Mouse (Mus musculus) hindbrain, embryonic 10.5 days (tissue): ENCODE results near the gene Igfbp7. TPM values are rescaled to one million over a fixed set of nuclear protein-coding genes. Genes with fewer than 3 reads are reported as not detected.

Source experiments
- DNase-seq: peaks from one replicate; pipeline ENCODE4 v3.0.0-alpha.2; 2017; ENCODE audit warnings: low spot score
- H3K27ac ChIP-seq: fragments of 300-500 bp; sonication (generic); 2 replicates; pipeline ENCODE4 v1.5.1; 2016; ENCODE audit warnings: mild to moderate bottlenecking, moderate library complexity
- H3K27me3 ChIP-seq: fragments of 300-500 bp; sonication (generic); 2 replicates; pipeline ENCODE4 v1.6.1; 2016; ENCODE audit warnings: mild to moderate bottlenecking; ENCODE audit not compliant: poor library complexity, insufficient read depth, severe bottlenecking
- H3K36me3 ChIP-seq: fragments of 300-500 bp; sonication (generic); 2 replicates; pipeline ENCODE4 v1.6.1; 2016; ENCODE audit warnings: mild to moderate bottlenecking, moderate library complexity
- H3K4me1 ChIP-seq: fragments of 300-500 bp; sonication (generic); replicated peaks from 2 replicates; pipeline ENCODE4 v1.6.1; 2016; ENCODE audit warnings: mild to moderate bottlenecking
- H3K4me3 ChIP-seq: fragments of 300-500 bp; sonication (generic); 2 replicates; pipeline ENCODE4 v1.5.1; 2016; ENCODE audit warnings: mild to moderate bottlenecking, moderate library complexity
- H3K9me3 ChIP-seq: fragments of 300-500 bp; sonication (generic); 2 replicates; pipeline ENCODE4 v1.6.1; 2016; ENCODE audit warnings: mild to moderate bottlenecking, moderate library complexity
- WGBS: fragments of 180-500 bp; shearing (Covaris S2); methylation state at CpG from one replicate; pipeline ENCODE4 v1.1.7; 2016; 5-methylcytosine and 5-hydroxymethylcytosine counted together
- polyA plus RNA-seq: library from polyadenylated mRNA; unstranded; fragments of >200 nt; fragmentation: Nextera tagmentation; extraction: Ambion mirVana; gene quantifications from 2 replicates; pipeline ENCODE4 v1.2.1, GENCODE M21; 2016

The Igfbp7 gene
- polyA plus RNA-seq, result 8.0 and 25.9 TPM in 2 replicates

- no peaks in the 10 kb centered on the region for H3K36me3 ChIP-seq
- H3K9me3 ChIP-seq, result no peaks in the 10 kb centered on the region
- peak within 1 kb of the TSS; percentile 75 for H3K27ac ChIP-seq
- peak within 1 kb of the TSS; percentile 64 for H3K4me3 ChIP-seq
- WGBS, result 4% methylated on average over 101 of the region's 101 CpGs
- peak; percentile 75 for DNase-seq
- H3K4me1 ChIP-seq, result peaks cover 10% of the 10 kb centered on the region
- peaks cover 43% of the 10 kb centered on the region for H3K27me3 ChIP-seq
These were observed at the start of gene Igfbp7 for GRCm38 (mm10) chr5:77407341-77408298. TSS of gene Igfbp7 (minus strand) at chr5:77408041.

DNA sequence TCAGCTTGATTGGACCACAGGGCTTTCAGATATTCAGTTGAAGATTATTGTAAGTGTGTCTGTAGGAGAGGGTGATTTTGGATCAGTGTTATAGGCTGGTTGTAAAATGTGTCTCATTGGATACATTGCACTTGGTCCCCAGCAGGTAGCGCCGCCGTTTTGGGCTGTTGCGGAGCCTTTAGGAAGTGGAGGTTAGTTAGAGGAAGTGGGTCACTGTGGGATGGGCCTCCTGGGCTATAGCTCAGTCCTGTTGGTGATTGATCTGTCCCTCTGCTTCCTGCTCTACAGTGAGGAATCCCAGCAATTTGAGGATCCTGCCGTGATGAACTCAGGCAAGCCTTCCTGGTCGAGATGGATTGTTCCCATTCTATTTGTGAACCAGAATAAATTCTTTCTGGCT is 44.3 kb upstream of the Igfbp7 start:
- Histone ChIP-seq H3K9me3 (no peaks in the 10 kb centered on the region), H3K4me1 (no peaks in the 10 kb centered on the region), H3K36me3 (no peaks in the 10 kb centered on the region), H3K27me3 (no peaks in the 10 kb centered on the region), H3K27ac (no peak overlapping the region), H3K4me3 (no peak overlapping the region)
- DNase-seq, result no peak
- WGBS, result 85% methylated on average over 6 of the region's 6 CpGs

- Histone ChIP-seq H3K27ac (no peak overlapping the region), H3K4me3 (no peak overlapping the region), H3K4me1 (no peaks in the 10 kb centered on the region), H3K9me3 (peaks cover 2% of the 10 kb centered on the region; the same call in 1 of the 2 replicates), H3K36me3 (no peaks in the 10 kb centered on the region), H3K27me3 (no peaks in the 10 kb centered on the region)
- DNase-seq, result no peak
- 89% methylated on average over 7 of the region's 7 CpGs for WGBS
These were observed 41.7 kb upstream of the Igfbp7 start for GRCm38 (mm10) chr5:77449531-77449930.

DNA sequence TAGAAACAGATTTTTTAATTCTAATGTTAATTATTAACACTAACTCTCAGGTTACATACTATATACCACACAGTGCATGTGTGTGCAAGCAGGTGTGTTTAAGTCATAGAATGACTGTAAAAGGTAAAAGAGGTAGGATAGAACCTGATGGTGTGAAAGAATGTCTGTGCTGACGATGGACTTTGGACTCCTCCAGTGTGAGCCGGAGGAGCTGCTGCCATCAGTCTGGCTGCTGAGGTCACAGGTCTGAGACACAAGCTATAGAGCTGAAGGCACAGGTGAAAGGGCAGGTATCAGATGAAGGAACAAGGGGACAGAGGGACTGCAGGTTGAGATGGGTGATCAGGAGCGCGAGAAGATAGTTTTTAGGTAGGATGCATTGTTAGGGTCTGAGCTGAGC is 37.6 kb upstream of the Igfbp7 start:
- WGBS, result 93% methylated on average over 4 of the region's 4 CpGs

GRCm38 (mm10) chr5:77443889-77444573 is 36.2 kb upstream of the Igfbp7 start:
- H3K4me1 ChIP-seq, result 0 out of 2 replicates have a peak, but pooled peaks cover 2% of the 10 kb centered on the region
- no peak for DNase-seq
- H3K27ac ChIP-seq, result no peak overlapping the region
- no peaks in the 10 kb centered on the region for H3K27me3 ChIP-seq
- peaks cover 2% of the 10 kb centered on the region; the same call in 1 of the 2 replicates for H3K9me3 ChIP-seq
- 89% methylated on average over 8 of the region's 8 CpGs for WGBS
- no peaks in the 10 kb centered on the region for H3K36me3 ChIP-seq
- no peak overlapping the region for H3K4me3 ChIP-seq

More for the DNA sequence above, 37.6 kb upstream of the Igfbp7 start:
- no peak for DNase-seq
- Histone ChIP-seq H3K9me3 (peaks cover 2% of the 10 kb centered on the region; the same call in 1 of the 2 replicates), H3K27ac (no peak overlapping the region), H3K4me3 (no peak overlapping the region), H3K36me3 (no peaks in the 10 kb centered on the region), H3K27me3 (no peaks in the 10 kb centered on the region), H3K4me1 (0 out of 2 replicates have a peak, but pooled peaks cover 2% of the 10 kb centered on the region)

- Histone ChIP-seq H3K4me1 (0 out of 2 replicates have a peak, but pooled peaks cover 2% of the 10 kb centered on the region), H3K4me3 (no peak overlapping the region), H3K9me3 (peaks cover 2% of the 10 kb centered on the region; the same call in 1 of the 2 replicates), H3K36me3 (no peaks in the 10 kb centered on the region), H3K27ac (no peak overlapping the region), H3K27me3 (no peaks in the 10 kb centered on the region)
- WGBS, result 75% methylated on average over 15 of the region's 15 CpGs
- DNase-seq, result no peak
These were observed 35.2 kb upstream of the Igfbp7 start for GRCm38 (mm10) chr5:77442856-77443623.

- WGBS, result 57% methylated on average over 4 of the region's 4 CpGs
These were observed 28.5 kb upstream of the Igfbp7 start for GRCm38 (mm10) chr5:77436308-77436707.

DNA sequence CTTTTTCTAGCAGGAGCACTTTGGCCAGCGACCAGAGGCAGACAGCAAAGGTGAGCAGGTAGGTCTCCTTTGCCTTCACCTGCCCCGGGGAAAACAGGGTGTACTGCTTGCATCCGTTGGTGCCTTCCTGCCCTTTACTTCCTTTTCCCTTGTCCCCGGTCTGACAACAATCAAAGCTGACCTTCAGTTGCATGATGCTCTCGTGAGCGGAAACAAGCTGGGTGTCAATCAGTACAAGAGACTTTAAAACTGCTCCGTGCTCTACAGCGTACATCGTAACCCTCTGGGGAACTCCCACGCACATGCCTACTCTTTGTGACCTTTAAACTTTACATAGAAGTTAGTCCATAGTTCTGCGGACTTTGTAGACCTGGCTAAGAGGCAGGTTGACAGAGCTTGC is 26.2 kb upstream of the Igfbp7 start:
- WGBS, result 73% methylated on average over 11 of the region's 11 CpGs
- Histone ChIP-seq H3K4me1 (0 out of 2 replicates have a peak, but pooled peaks cover 3% of the 10 kb centered on the region), H3K4me3 (no peak overlapping the region), H3K27me3 (no peaks in the 10 kb centered on the region), H3K36me3 (no peaks in the 10 kb centered on the region), H3K27ac (no peak overlapping the region), H3K9me3 (no peaks in the 10 kb centered on the region)
- no peak for DNase-seq

More at GRCm38 (mm10) chr5:77436308-77436707, 28.5 kb upstream of the Igfbp7 start:
- Histone ChIP-seq H3K4me1 (0 out of 2 replicates have a peak, but pooled peaks cover 3% of the 10 kb centered on the region), H3K27me3 (no peaks in the 10 kb centered on the region), H3K4me3 (no peak overlapping the region), H3K27ac (no peak overlapping the region), H3K36me3 (no peaks in the 10 kb centered on the region), H3K9me3 (no peaks in the 10 kb centered on the region)
- DNase-seq, result no peak

GRCm38 (mm10) chr5:77433561-77433960 is 25.7 kb upstream of the Igfbp7 start:
- Histone ChIP-seq H3K36me3 (no peaks in the 10 kb centered on the region), H3K4me1 (0 out of 2 replicates have a peak, but pooled peaks cover 3% of the 10 kb centered on the region), H3K9me3 (no peaks in the 10 kb centered on the region), H3K27ac (no peak overlapping the region), H3K4me3 (no peak overlapping the region), H3K27me3 (no peaks in the 10 kb centered on the region)
- DNase-seq, result no peak
- 75% methylated on average over 9 of the region's 9 CpGs for WGBS

DNA sequence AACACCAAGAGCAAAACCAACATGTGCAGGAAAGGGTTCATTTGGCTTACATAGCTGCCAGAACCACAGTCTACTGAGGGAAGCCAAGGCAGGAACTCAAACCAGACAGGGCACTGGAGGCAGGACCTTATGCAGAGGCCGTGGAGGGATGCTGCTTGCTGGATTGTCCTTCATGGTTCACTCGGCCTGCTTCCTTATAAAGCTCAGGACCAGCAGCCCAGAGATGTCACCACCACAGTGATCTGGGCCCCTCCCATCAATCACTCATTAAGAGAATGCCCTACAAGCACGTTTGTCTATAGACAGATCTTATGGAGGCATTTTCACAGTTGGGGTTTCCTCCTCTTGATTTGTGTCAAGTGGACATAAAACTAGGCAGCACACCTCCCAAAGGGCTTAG is 25.3 kb upstream of the Igfbp7 start:
- no peak for DNase-seq

DNA sequence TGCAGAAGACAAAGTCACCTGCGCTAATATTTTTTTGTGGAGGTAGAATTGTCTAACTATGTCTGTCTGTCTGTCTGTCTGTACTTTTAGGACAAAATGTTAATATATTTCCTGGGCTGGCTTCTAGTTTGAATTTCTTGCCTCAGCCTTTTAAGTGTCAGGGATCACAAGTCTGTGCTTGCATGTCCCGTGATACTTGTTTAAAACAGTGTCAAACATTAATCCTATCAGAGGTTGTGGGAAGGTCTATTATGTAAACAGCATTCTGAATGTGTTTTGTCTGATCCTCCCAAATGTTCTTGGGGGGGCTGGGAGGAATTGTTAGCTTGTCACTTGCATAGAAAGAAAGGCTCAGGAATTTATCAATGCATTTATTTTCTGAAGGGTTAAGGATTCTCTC is 24.6 kb upstream of the Igfbp7 start:
- Histone ChIP-seq H3K9me3 (no peaks in the 10 kb centered on the region), H3K36me3 (no peaks in the 10 kb centered on the region), H3K27ac (no peak overlapping the region), H3K4me3 (no peak overlapping the region), H3K4me1 (0 out of 2 replicates have a peak, but pooled peaks cover 3% of the 10 kb centered on the region), H3K27me3 (no peaks in the 10 kb centered on the region)
- no peak for DNase-seq
- WGBS, result 80% methylated on average over 2 of the region's 2 CpGs

More for the DNA sequence above, 25.3 kb upstream of the Igfbp7 start:
- H3K4me3 ChIP-seq, result no peak overlapping the region
- H3K27ac ChIP-seq, result no peak overlapping the region
- 0 out of 2 replicates have a peak, but pooled peaks cover 3% of the 10 kb centered on the region for H3K4me1 ChIP-seq
- no peaks in the 10 kb centered on the region for H3K36me3 ChIP-seq
- WGBS, result 56% methylated on average over 3 of the region's 3 CpGs
- H3K9me3 ChIP-seq, result no peaks in the 10 kb centered on the region
- H3K27me3 ChIP-seq, result no peaks in the 10 kb centered on the region

DNA sequence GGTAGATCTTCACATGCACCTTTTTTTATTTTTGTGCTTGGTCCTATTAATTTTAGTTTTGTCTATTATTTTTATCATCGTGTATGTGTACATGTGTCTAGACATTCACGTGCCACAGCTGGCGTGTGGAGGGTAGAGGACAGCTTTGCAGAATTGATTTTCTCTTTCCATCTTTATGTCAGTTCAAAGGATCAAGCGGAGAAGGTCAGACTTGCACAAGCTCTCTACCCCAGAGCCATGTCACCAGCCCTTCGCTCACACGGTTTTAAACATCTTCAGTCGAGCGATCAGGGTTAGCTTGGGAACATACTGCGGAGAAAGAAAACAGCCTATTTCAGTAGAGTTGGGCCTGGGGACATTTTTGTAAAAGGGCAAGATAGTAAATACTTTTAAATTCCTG is 23.2 kb upstream of the Igfbp7 start:
- WGBS, result 81% methylated on average over 9 of the region's 9 CpGs

More for the DNA sequence above, 23.2 kb upstream of the Igfbp7 start:
- no peak overlapping the region for H3K27ac ChIP-seq
- no peak for DNase-seq
- no peaks in the 10 kb centered on the region for H3K27me3 ChIP-seq
- H3K4me1 ChIP-seq, result 0 out of 2 replicates have a peak, but pooled peaks cover 3% of the 10 kb centered on the region
- H3K9me3 ChIP-seq, result no peaks in the 10 kb centered on the region
- no peaks in the 10 kb centered on the region for H3K36me3 ChIP-seq
- no peak overlapping the region for H3K4me3 ChIP-seq
